Mouse (Mus musculus) layer of hippocampus, postnatal 25 days (tissue): ENCODE measurements at regions not wholly inside any gene's neighbourhood (a gene's known extent, or its start where the extent isn't known, plus 50 kb on each side); places are given as distances from the start of the nearest gene placed in this dataset.

ENCODE experiments used
- DNase-seq, 2 experiments: peaks; one replicate each; pipeline ENCODE4 v3.0.0; 2022; ENCODE audit warnings: mixed read lengths in 2 of 2, low spot score in 1 of 2; ENCODE audit errors: extremely low spot score in 1 of 2

- no peak for DNase-seq
Measured at GRCm38 (mm10) chr16:76603846-76604258, 230.2 kb upstream of the Nrip1 start.

- no peak for DNase-seq
Measured at GRCm38 (mm10) chr16:76603431-76603830, 229.8 kb upstream of the Nrip1 start.

- DNase-seq: no peak
Measured at GRCm38 (mm10) chr16:76600131-76600530, 226.5 kb upstream of the Nrip1 start.

GRCm38 (mm10) chr16:76591956-76592768, 218.5 kb upstream of the Nrip1 start:
- DNase-seq: no peak

- no peak for DNase-seq
Measured at GRCm38 (mm10) chr16:76589791-76590190, 216.2 kb upstream of the Nrip1 start.

GRCm38 (mm10) chr16:76577206-76577605, 203.6 kb upstream of the Nrip1 start:
- DNase-seq: no peak

GRCm38 (mm10) chr16:76575281-76575680, 201.7 kb upstream of the Nrip1 start:
- no peak for DNase-seq

- DNase-seq: no peak
Measured at GRCm38 (mm10) chr16:76566220-76566619, 192.6 kb upstream of the Nrip1 start.

GRCm38 (mm10) chr16:76554846-76555245, 181.2 kb upstream of the Nrip1 start:
- DNase-seq: no peak

GRCm38 (mm10) chr16:76549628-76550027, 176.0 kb upstream of the Nrip1 start:
- no peak for DNase-seq

GRCm38 (mm10) chr16:76547087-76547486, 173.5 kb upstream of the Nrip1 start:
- DNase-seq: no peak

- DNase-seq: no peak
Measured at GRCm38 (mm10) chr16:76546632-76547031, 173.0 kb upstream of the Nrip1 start.

- no peak for DNase-seq
Measured at GRCm38 (mm10) chr16:76545942-76546341, 172.3 kb upstream of the Nrip1 start.

- DNase-seq: no peak
Measured at GRCm38 (mm10) chr16:76544972-76545371, 171.3 kb upstream of the Nrip1 start.

- DNase-seq: no peak
Measured at GRCm38 (mm10) chr16:76540964-76541363, 167.3 kb upstream of the Nrip1 start.

- DNase-seq: no peak
Measured at GRCm38 (mm10) chr16:76540328-76540923, 166.8 kb upstream of the Nrip1 start.

GRCm38 (mm10) chr16:76539669-76540068, 166.0 kb upstream of the Nrip1 start:
- DNase-seq: no peak

GRCm38 (mm10) chr16:76537871-76538270, 164.2 kb upstream of the Nrip1 start:
- no peak for DNase-seq

- DNase-seq: no peak
Measured at GRCm38 (mm10) chr16:76532928-76533217, 159.2 kb upstream of the Nrip1 start.

GRCm38 (mm10) chr16:76532142-76532927, 158.7 kb upstream of the Nrip1 start:
- no peak for DNase-seq

- no peak for DNase-seq
Measured at GRCm38 (mm10) chr16:76530886-76531285, 157.3 kb upstream of the Nrip1 start.
